Mouse (Mus musculus) embryonic fibroblast, embryonic 13.5 days (primary cell): ENCODE data around the gene Ablim1.

Source experiments
- CTCF ChIP-seq: IDR thresholded peaks from 2 replicates; pipeline ENCODE4 v1.5.1; 2011; ENCODE audit warnings: mild to moderate bottlenecking, control low read depth, low read length, moderate library complexity, borderline replicate concordance; ENCODE audit not compliant: insufficient read depth
- POLR2A ChIP-seq: IDR thresholded peaks from 2 replicates; pipeline ENCODE4 v1.6.1; 2011; ENCODE audit warnings: low read depth, mild to moderate bottlenecking, control low read depth, low read length, moderate library complexity

DNA sequence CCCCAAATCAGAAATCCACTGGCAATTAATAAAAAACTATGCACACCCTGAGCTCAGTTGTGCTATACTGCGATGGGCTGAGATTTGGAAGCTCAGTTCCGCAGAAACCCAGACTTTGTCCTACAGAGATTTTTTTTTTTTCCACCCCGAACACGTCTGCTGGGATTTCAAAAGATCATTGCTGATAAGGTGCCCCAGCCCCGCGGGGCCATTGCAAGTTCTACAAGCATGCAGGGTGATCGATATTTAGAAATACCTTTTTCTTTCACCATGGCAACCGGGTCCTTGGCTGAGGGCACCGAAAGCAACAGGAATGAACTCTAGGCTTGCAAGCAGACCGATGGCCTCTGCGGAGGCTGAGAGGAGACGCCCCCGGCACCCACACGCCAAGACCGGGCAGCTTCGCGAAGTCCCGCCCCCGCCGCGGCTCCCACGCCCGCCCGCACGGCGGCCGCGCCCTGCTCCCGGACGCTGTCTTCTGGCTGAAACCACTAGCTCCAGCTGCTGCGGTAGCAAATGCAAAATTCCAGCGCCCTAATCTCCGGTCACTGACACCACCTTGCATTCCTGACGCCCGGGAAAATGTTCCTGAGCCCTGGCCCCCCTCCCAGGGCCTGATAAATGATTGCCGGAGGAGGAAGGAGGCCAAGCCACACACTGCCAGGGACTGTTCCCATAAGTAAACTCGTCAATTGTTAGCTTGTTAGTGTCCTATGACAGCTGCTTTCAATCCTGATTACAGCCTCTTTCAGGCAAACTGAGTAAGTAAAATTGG lies 117.5 kb downstream of the Ablim1 start:
- TF ChIP-seq CTCF, result no peak
- no peak for TF ChIP-seq POLR2A
